Mouse (Mus musculus) brain, adult 2 months (tissue): Measurements from ENCODE around the gene Etd.
"Not testable (repeated sequence)": the region's sequence is repeated elsewhere in the genome, so short reads cannot be mapped to it uniquely, and the experiment has no call there.

Experiments
- DNase-seq: peaks from one replicate; pipeline ENCODE4 v3.0.0; 2011; ENCODE audit warnings: low read depth, low spot score

The Etd gene

DNA sequence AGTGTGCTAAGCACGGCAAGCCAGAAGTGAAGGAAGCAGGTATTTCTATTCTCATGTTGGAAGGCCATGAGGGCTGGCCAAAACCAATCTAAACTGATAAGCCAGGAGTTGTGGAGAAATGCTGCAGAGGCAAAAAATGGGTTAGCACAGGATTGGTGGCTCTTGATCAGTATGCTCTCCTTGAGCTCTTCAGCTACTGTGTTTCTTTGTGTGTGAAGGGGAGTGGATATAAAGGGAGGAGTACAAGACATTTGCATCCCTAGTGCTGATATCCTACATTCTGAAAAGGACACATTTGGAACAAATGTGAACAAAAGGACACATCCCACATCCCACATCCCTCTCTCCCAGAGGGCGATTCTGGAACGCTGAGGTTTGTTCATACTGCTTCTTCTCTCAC, at the start of gene Etd:
Gene Etd (plus strand): TSS at position 301 of the 400 bp plus-strand sequence.
- DNase-seq, result no peak

- no peak for DNase-seq
These were observed 48.4 kb upstream of the Etd start for GRCm38 (mm10) chrX:53386362-53386761.

DNA sequence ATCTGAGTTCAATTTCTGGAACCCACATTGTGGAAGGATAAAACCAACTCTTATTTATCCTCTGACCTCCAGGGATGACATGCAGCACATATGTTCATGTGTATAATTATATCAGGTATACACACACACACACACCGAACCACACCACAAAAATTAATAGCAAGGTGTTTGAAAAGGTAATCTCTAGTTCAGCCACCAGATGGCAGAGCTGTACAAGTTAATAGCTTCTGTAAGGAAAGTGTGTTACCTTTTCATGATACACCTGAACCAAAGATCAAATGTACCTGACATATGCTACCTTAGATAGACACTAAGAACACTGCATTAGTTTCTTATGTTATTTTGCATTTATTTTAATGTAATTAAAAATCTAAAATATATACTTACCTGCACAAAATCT, 1.8 kb upstream of the Etd start:
- peak; percentile 19 for DNase-seq

- DNase-seq, result peak; percentile 33
These were observed 24.9 kb downstream of the Etd start for GRCm38 (mm10) chrX:53459573-53459972.

DNA sequence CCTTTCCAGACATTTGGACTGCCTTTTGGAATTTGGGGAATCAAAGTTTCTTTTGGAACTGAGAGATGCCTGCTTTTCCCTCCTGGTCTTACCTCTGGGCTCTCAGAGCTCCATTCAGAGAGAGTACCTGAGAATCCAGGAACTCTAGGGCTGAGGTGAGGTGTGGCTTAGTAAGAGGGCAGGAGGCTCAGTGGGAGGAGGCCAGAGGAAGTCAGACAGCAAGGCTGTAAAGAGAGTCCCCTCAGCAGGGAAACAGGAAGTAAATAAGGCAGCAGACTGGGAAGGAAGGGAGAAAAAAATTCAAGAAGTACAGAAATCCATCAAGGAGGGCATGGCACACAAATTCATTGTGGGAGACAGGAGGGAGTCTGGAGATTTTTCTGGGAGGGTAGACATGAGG, 29.5 kb downstream of the Etd start:
- not testable (repeated sequence) for DNase-seq
